Mouse (Mus musculus) forebrain, embryonic 15.5 days (tissue): ENCODE measurements at regions not wholly inside any gene's neighbourhood (a gene's known extent, or its start where the extent isn't known, plus 50 kb on each side); places are given as distances from the start of the nearest gene placed in this dataset.

Experiments used
- ATAC-seq: fragments of 200-750 bp; cut with Nextera tagmentation; replicated peaks from 2 replicates; pipeline ENCODE4 v1.8.0; 2017; ENCODE audit warnings: mild to moderate bottlenecking, moderate TSS enrichment, moderate library complexity
- H3K27ac ChIP-seq: fragments of 300-500 bp; sonication (generic); replicated peaks from 2 replicates; pipeline ENCODE4 v1.5.1; 2015; ENCODE audit warnings: mild to moderate bottlenecking, inconsistent platforms
- H3K27me3 ChIP-seq: fragments of 300-500 bp; sonication (generic); 2 replicates; pipeline ENCODE4 v1.6.1; 2015; ENCODE audit warnings: inconsistent platforms
- H3K36me3 ChIP-seq: fragments of 300-500 bp; sonication (generic); 2 replicates; pipeline ENCODE4 v1.6.1; 2015; ENCODE audit warnings: mild to moderate bottlenecking, inconsistent platforms
- H3K4me1 ChIP-seq: fragments of 300-500 bp; sonication (generic); 2 replicates; pipeline ENCODE4 v1.6.1; 2015; ENCODE audit warnings: inconsistent platforms
- H3K4me2 ChIP-seq: fragments of 300-500 bp; sonication (generic); replicated peaks from 2 replicates; pipeline ENCODE4 v1.6.1; 2015; ENCODE audit warnings: mild to moderate bottlenecking, inconsistent platforms
- H3K4me3 ChIP-seq: fragments of 300-500 bp; sonication (generic); 2 replicates; pipeline ENCODE4 v1.5.1; 2015; ENCODE audit warnings: mild to moderate bottlenecking, inconsistent platforms
- H3K9ac ChIP-seq: fragments of 300-500 bp; sonication (generic); replicated peaks from 2 replicates; pipeline ENCODE4 v1.6.1; 2015; ENCODE audit warnings: mild to moderate bottlenecking, inconsistent platforms
- H3K9me3 ChIP-seq: fragments of 300-500 bp; sonication (generic); 2 replicates; pipeline ENCODE4 v1.6.1; 2016; ENCODE audit warnings: inconsistent platforms
- WGBS: fragments of 180-500 bp; shearing (Covaris S2); methylation state at CpG from one replicate; pipeline ENCODE4 v1.1.7; 2015; ENCODE audit warnings: mixed read lengths; 5-methylcytosine and 5-hydroxymethylcytosine counted together

DNA sequence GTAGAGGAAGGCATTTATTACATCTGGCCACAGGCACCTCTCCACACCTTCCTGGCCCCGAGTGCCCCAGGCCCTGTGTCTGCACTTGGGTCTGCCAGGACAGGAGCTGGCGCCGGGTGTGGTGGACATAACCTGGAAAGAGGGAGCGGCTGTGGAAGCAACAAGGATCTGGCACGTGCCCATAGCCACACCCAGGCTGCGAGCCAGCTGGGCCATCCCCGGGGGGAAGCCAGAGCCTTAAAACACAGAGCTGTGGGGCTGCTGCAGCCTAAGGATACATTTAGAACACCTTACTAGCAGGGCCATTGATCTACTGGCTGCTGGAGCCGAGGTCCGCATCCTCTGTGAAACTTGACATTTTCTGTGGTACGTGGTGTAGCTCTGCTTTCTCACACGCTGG is 217.0 kb downstream of the Cyp26b1 start:
- ATAC-seq: no peak
- no peak overlapping the region for H3K9ac ChIP-seq
- H3K4me1 ChIP-seq: no peaks in the 10 kb centered on the region
- H3K9me3 ChIP-seq: no peaks in the 10 kb centered on the region
- no peaks in the 10 kb centered on the region for H3K27me3 ChIP-seq
- H3K4me3 ChIP-seq: no peak overlapping the region
- no peaks in the 10 kb centered on the region for H3K36me3 ChIP-seq
- WGBS: 87% methylated on average over 11 of the region's 11 CpGs
- no peak overlapping the region for H3K27ac ChIP-seq
- H3K4me2 ChIP-seq: no peak overlapping the region

DNA sequence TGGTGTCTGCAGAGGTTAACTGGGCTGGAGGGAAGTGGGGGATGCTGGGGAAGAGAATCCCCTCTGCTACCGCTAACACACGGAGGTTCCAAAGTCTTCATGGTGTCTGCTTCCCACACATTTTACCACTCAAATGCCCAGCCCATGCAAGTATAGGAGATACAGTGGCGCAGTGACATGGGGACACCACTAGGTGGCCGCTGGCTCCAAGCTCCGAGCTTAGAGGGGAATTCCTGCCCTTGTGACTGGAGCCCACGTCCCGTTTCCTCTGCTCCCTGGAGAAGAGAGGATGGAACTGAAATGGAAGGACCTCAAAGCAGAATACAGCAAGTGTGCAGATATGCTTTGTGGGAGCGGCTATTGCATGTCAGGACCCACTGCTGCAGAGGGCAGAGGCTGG is 218.2 kb downstream of the Cyp26b1 start:
- WGBS: 14% methylated on average over 8 of the region's 8 CpGs
- Histone ChIP-seq H3K36me3 (no peaks in the 10 kb centered on the region), H3K27me3 (no peaks in the 10 kb centered on the region), H3K4me1 (no peaks in the 10 kb centered on the region), H3K4me3 (no peak overlapping the region), H3K9ac (no peak overlapping the region), H3K4me2 (no peak overlapping the region), H3K9me3 (no peaks in the 10 kb centered on the region), H3K27ac (no peak overlapping the region)
- no peak for ATAC-seq

DNA sequence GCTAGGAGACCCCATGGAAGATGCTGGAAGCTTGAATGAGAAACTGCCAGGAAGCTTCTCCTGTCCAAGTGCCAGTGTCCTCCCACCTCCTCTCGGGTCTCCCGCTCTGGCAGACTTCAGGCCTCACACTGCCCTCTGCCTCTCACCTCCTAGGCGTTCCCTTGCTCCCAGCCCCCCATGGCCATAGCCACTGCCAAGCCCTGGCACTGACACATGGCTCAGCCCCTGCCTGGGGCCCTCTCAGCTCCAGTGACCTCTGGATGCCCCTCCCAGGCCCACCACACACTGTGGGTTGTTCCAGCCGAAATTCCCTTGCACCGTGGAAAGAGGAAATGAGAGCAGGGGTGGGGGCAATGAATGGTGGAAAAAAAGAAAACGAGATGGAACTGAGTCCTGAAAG is 227.3 kb downstream of the Cyp26b1 start:
- Histone ChIP-seq H3K4me3 (no peak overlapping the region), H3K9ac (no peak overlapping the region), H3K36me3 (no peaks in the 10 kb centered on the region), H3K4me1 (no peaks in the 10 kb centered on the region), H3K4me2 (no peak overlapping the region), H3K27ac (no peak overlapping the region), H3K9me3 (no peaks in the 10 kb centered on the region), H3K27me3 (no peaks in the 10 kb centered on the region)
- WGBS: 57% methylated on average over 6 of the region's 6 CpGs
- no peak for ATAC-seq

DNA sequence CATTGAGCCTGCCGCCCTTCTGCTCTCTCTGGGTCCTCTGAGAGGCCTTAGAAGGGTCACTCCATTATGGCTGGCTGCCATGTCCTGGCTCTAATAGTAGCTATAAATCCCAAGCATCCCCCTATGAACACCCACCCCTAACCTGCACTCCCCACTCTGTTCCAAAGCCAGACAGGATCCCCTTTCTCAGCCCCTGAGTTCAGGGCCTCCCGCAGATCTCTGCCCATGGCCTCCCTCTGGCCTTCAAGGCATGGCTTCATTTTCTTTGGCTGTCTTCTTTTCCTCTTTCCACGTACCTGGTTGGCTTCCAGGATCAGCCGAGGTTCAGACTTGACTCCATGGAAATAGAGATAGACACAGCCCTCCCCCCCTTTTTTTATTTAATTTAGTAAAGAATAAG is 227.8 kb downstream of the Cyp26b1 start:
- Histone ChIP-seq H3K27ac (no peak overlapping the region), H3K4me1 (no peaks in the 10 kb centered on the region), H3K9me3 (no peaks in the 10 kb centered on the region), H3K4me2 (no peak overlapping the region), H3K27me3 (no peaks in the 10 kb centered on the region), H3K9ac (no peak overlapping the region), H3K4me3 (no peak overlapping the region), H3K36me3 (no peaks in the 10 kb centered on the region)
- ATAC-seq: no peak
- WGBS: 88% methylated on average over 4 of the region's 4 CpGs

DNA sequence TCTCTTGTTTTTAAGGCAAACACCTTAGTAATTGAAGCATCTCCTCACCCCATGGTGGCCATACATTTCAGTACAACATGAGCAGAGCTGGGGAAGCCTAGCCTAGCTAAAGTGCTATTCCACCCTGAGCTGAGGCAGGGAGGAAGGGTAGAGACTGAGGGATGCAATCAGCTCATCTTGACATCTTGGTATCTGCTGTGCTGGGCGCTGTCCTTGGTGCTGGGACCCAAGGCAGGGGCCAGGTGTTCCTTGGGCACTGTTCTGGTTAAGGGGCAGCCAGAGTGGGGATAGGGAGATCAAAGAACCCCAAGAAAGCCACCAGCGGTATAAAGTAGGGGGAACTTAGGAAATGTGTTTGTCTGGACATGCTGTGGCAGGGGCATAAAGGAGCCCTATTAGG is 228.7 kb downstream of the Cyp26b1 start:
- Histone ChIP-seq H3K9me3 (no peaks in the 10 kb centered on the region), H3K27ac (no peak overlapping the region), H3K9ac (no peak overlapping the region), H3K4me3 (no peak overlapping the region), H3K36me3 (no peaks in the 10 kb centered on the region), H3K4me1 (no peaks in the 10 kb centered on the region), H3K27me3 (no peaks in the 10 kb centered on the region), H3K4me2 (no peak overlapping the region)
- WGBS: 25% methylated on average over 2 of the region's 2 CpGs
- ATAC-seq: no peak

DNA sequence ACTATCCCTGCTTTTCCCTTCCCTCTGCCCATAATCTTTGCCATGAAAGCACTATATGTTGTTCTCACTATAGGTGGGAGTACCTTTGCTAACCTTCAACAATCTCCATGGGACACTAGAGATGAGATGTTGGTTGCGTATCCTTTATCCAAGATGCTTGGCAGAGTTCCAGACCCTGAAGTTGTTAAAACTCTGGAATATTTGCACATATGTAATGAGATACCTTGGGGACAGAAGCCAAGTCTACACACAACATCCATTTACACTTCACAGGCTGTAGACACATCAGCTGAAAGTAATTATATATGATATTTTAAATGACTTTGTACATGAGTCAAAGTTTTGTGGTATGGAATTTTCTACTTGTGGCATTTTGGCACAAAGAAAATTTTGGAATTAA is 231.4 kb downstream of the Cyp26b1 start:
- no peak overlapping the region for H3K27ac ChIP-seq
- no peak overlapping the region for H3K4me3 ChIP-seq
- no peaks in the 10 kb centered on the region for H3K27me3 ChIP-seq
- ATAC-seq: no peak
- H3K4me1 ChIP-seq: no peaks in the 10 kb centered on the region
- H3K9ac ChIP-seq: no peak overlapping the region
- H3K36me3 ChIP-seq: no peaks in the 10 kb centered on the region
- H3K9me3 ChIP-seq: no peaks in the 10 kb centered on the region
- WGBS: 65% methylated on average over 1 of the region's 1 CpGs
- no peak overlapping the region for H3K4me2 ChIP-seq

DNA sequence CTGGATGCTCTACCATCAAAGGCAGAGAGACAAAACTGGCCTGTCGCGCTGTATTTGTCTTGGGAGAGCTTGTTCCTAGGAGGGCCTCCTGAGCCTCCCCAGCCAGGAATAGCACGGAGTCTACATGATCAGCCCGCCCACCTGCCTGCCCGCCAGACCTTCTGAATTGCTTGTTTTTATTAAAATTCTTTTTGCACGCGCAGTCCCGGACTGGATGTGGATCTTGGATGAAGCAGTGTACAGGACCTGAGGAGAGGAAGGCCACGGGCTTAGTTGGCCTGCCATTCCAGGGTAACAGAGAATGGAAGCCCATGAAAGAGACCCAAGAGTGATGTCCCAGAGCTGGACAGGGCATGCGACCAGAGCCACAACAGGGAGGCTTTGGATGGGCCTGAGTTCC is 235.8 kb downstream of the Cyp26b1 start:
- Histone ChIP-seq H3K4me1 (no peaks in the 10 kb centered on the region), H3K4me2 (no peak overlapping the region), H3K27ac (no peak overlapping the region), H3K27me3 (no peaks in the 10 kb centered on the region), H3K36me3 (no peaks in the 10 kb centered on the region), H3K4me3 (no peak overlapping the region), H3K9ac (no peak overlapping the region), H3K9me3 (no peaks in the 10 kb centered on the region)
- no peak for ATAC-seq
- 84% methylated on average over 10 of the region's 10 CpGs for WGBS

DNA sequence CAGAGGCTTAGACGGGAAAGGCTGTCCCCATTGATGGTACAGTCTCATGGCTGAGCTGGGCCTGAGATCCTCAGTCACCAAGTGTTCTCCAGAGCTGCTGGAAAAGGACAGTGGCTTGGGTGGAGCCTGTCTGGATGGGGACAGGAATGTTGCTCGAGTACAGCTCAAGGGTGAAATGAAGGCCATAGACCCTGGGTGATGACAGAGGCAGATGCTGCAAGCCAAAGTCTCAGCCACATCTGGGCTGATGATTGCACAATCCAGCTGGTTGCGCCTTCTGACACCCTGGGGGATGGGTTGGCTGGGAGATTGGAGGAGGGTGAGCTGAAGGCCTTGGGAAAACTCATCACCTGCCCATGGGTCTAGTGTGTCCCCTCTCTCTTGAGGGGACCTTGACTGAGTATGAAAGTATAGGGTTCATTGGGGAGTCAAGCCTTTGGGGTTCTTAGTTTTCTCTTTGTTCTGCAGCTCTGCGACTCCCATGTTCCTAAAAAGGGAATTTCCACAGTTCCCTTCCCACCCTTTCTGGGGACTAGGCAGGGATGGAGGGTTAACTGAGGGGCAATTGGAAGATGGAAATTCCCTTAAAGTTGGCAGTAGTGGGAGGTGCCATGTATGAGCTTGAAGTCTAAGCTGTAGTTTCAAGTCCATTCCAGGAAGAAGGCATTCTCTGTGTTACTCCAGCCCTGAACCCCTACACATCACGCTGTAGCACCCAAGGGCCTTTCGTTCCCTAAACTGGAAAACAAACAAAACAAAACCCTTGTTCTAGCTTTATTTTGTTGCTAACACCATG is 240.1 kb downstream of the Cyp26b1 start:
- 86% methylated on average over 6 of the region's 6 CpGs for WGBS
- ATAC-seq: no peak

DNA sequence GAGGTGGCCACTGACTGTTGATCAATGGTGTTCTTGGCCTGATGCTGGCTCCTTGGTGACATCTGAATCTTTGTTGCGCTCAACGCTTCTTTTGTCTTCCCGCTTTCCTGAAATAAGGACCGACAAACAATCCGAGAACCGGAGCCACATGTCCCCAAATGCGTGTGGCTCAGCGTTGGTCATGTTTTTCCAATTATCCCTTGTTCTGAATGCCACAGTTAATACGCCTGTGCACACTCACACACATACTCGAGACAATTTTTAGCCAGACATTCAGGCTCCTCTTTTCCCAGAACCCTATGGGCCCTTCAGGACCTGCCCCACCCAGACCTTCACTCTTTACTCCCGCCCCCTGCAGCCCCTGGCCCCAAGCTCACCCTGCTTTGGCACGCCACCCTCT is 248.8 kb downstream of the Cyp26b1 start:
- Histone ChIP-seq H3K9ac (no peak overlapping the region), H3K27ac (no peak overlapping the region), H3K27me3 (no peaks in the 10 kb centered on the region), H3K4me2 (no peak overlapping the region), H3K4me3 (no peak overlapping the region), H3K9me3 (no peaks in the 10 kb centered on the region), H3K36me3 (no peaks in the 10 kb centered on the region), H3K4me1 (no peaks in the 10 kb centered on the region)
- 86% methylated on average over 12 of the region's 12 CpGs for WGBS
- ATAC-seq: no peak

More for the DNA sequence above, 240.1 kb downstream of the Cyp26b1 start:
- H3K36me3 ChIP-seq: no peaks in the 10 kb centered on the region
- H3K9me3 ChIP-seq: no peaks in the 10 kb centered on the region
- no peaks in the 10 kb centered on the region for H3K27me3 ChIP-seq
- H3K4me3 ChIP-seq: no peak overlapping the region
- H3K27ac ChIP-seq: no peak overlapping the region
- H3K9ac ChIP-seq: no peak overlapping the region
- H3K4me2 ChIP-seq: no peak overlapping the region
- no peaks in the 10 kb centered on the region for H3K4me1 ChIP-seq

DNA sequence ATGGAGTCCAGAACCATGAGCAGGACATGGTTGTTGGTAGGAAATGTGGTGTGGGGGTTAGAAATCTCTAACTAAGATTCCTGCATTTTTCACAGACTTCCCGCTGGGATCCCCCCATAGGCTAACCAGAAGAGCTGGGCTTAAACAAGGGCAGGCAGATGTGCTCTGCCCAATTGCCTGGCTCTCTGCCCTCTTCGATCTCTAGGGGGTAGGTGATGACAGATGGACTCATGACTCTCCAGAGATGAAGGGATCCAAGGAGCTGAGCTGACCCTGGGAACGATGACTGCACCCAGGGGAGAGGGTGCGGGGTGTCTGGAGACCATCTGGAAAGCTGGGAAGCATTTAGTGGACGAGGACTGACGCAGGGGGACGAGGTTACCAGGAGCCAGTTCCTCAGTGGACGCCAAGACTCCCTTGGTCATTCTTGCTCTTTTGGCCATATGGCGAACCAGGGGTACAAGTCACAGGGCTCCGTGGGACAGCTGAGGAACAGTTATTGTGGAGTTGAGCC is 260.0 kb downstream of the Cyp26b1 start:
- Histone ChIP-seq H3K9ac (no peak overlapping the region), H3K4me3 (no peak overlapping the region), H3K4me2 (no peak overlapping the region), H3K27me3 (no peaks in the 10 kb centered on the region), H3K9me3 (no peaks in the 10 kb centered on the region), H3K4me1 (0 out of 2 replicates have a peak, but pooled peaks cover 5% of the 10 kb centered on the region), H3K36me3 (no peaks in the 10 kb centered on the region), H3K27ac (no peak overlapping the region)
- WGBS: 95% methylated on average over 10 of the region's 10 CpGs
- no peak for ATAC-seq

DNA sequence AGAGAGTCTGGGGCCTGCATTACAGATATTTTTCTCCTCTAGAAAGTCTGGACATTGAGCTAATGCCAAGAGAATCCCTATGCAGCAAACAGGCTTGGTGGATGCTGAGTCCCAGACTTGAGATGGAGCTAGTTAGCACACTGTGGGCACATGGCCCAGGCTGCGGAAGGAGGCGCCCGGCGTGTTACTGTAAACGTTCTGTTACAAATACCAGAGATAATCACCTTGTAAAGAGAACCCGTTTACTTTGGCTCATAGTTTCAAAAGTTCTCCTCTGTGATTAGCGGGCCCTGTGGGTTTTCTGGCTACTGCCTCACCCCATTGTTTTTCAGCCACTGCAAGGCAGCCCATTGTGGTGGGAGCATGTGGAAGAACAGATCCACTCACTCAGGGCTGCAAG is 264.6 kb downstream of the Cyp26b1 start:
- H3K36me3 ChIP-seq: no peaks in the 10 kb centered on the region
- H3K27ac ChIP-seq: no peak overlapping the region
- no peaks in the 10 kb centered on the region for H3K9me3 ChIP-seq
- no peak overlapping the region for H3K9ac ChIP-seq
- H3K4me1 ChIP-seq: 0 out of 2 replicates have a peak, but pooled peaks cover 5% of the 10 kb centered on the region
- no peak; the same call in 1 of the 2 replicates for ATAC-seq
- whole genome bisulfite sequencing: 40% methylated on average over 7 of the region's 7 CpGs
- H3K27me3 ChIP-seq: no peaks in the 10 kb centered on the region
- no peak overlapping the region for H3K4me2 ChIP-seq
- H3K4me3 ChIP-seq: no peak overlapping the region

DNA sequence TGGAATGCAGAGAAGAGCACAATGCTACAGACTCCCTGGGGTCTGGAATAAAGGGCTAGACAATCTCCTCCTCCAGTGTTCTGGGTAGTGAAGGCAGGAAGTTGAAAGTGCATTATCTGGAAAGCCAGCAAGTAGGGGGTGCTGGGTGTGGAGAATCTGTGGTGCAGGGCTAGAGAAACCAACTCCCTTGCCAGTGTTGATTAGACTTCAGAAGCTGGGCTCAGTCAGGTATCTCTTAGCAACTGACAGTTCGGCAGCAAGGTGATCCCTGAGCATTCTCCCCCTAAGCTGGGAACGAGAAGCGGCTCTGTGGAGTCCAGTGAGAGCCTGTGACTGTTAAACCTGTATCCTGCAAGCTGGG is 265.7 kb downstream of the Cyp26b1 start:
- Histone ChIP-seq H3K9ac (no peak overlapping the region), H3K36me3 (no peaks in the 10 kb centered on the region), H3K27me3 (no peaks in the 10 kb centered on the region), H3K4me1 (0 out of 2 replicates have a peak, but pooled peaks cover 5% of the 10 kb centered on the region), H3K4me3 (no peak overlapping the region), H3K27ac (no peak overlapping the region), H3K9me3 (no peaks in the 10 kb centered on the region), H3K4me2 (no peak overlapping the region)
- ATAC-seq: no peak
- 43% methylated on average over 3 of the region's 3 CpGs for WGBS
